Mouse (Mus musculus) limb, embryonic 14.5 days (tissue): ENCODE measurements around the gene Furin. TPM values are rescaled to one million over a fixed set of nuclear protein-coding genes. Genes with fewer than 3 reads are reported as not detected.

Source experiments
- ATAC-seq: fragments of 200-750 bp; cut with Nextera tagmentation; 2 replicates; pipeline ENCODE4 v1.8.0; 2017; ENCODE audit warnings: low read depth, moderate number of reproducible peaks, moderate TSS enrichment; ENCODE audit not compliant: low FRiP score
- DNase-seq: peaks from one replicate; pipeline ENCODE4 v3.0.0-alpha.2; 2015; ENCODE audit warnings: low spot score
- H3K27ac ChIP-seq: fragments of 300-500 bp; sonication (generic); replicated peaks from 2 replicates; pipeline ENCODE4 v1.5.1; 2014; ENCODE audit warnings: low read depth, mild to moderate bottlenecking, low read length, moderate library complexity, mixed read lengths
- H3K27me3 ChIP-seq: fragments of 300-500 bp; sonication (generic); 2 replicates; pipeline ENCODE4 v1.6.1; 2014; ENCODE audit warnings: low read length, mixed read lengths; ENCODE audit not compliant: control insufficient read depth, insufficient read depth
- H3K36me3 ChIP-seq: fragments of 300-500 bp; sonication (generic); 2 replicates; pipeline ENCODE4 v1.6.1; 2014; ENCODE audit warnings: mild to moderate bottlenecking, low read length, moderate library complexity, mixed read lengths; ENCODE audit not compliant: control insufficient read depth, insufficient read depth
- H3K4me1 ChIP-seq: fragments of 300-500 bp; sonication (generic); 2 replicates; pipeline ENCODE4 v1.6.1; 2014; ENCODE audit warnings: antibody characterized with exemption, low read length, mixed read lengths; ENCODE audit not compliant: control insufficient read depth, insufficient read depth
- H3K4me2 ChIP-seq: fragments of 300-500 bp; sonication (generic); replicated peaks from 2 replicates; pipeline ENCODE4 v1.6.1; 2014; ENCODE audit warnings: low read depth, mild to moderate bottlenecking, low read length, moderate library complexity; ENCODE audit not compliant: severe bottlenecking
- H3K4me3 ChIP-seq: fragments of 300-500 bp; sonication (generic); replicated peaks from 2 replicates; pipeline ENCODE4 v1.5.1; 2014; ENCODE audit warnings: low read length
- H3K9ac ChIP-seq: fragments of 300-500 bp; sonication (generic); 2 replicates; pipeline ENCODE4 v1.6.1; 2014; ENCODE audit warnings: mild to moderate bottlenecking, low read depth, low read length, moderate library complexity; ENCODE audit not compliant: severe bottlenecking
- H3K9me3 ChIP-seq: fragments of 300-500 bp; sonication (generic); 2 replicates; pipeline ENCODE4 v1.6.1; 2016; ENCODE audit warnings: low read length; ENCODE audit not compliant: control insufficient read depth
- POLR2A ChIP-seq: fragments of 200-500 bp; IDR thresholded peaks from 2 replicates; pipeline ENCODE4 v1.8.0; 2012; ENCODE audit warnings: inconsistent platforms, mild to moderate bottlenecking, moderate library complexity, borderline replicate concordance; ENCODE audit not compliant: insufficient read depth, insufficient read length; ENCODE audit errors: extremely low read depth
- WGBS: fragments of 180-500 bp; shearing (Covaris S2); extraction: QIAGEN DNeasy Blood & Tissue Kit; methylation state at CpG from one replicate; pipeline ENCODE4 v1.1.7; 2014; 5-methylcytosine and 5-hydroxymethylcytosine counted together
- polyA plus RNA-seq, 2 experiments: library from polyadenylated mRNA; depleted of rRNA in 1 of 2; stranded (reverse) in 1 of 2; unstranded in 1 of 2; fragments of >200 nt; fragmentation: Nextera tagmentation in 1 of 2; extraction: Ambion mirVana in 1 of 2; gene quantifications; 2 replicates each; pipeline versions ENCODE4 v1.2.1 to v1.2.3; 2012 to 2014

The Furin gene
- polyA plus RNA-seq, 2 experiments = 17.0 to 40.5 TPM

GRCm38 (mm10) chr7:80450354-80450753 lies 45.1 kb upstream of the Furin start:
- no peak overlapping the region for H3K27ac ChIP-seq
- H3K4me3 ChIP-seq = no peak overlapping the region
- 72% methylated on average over 4 of the region's 4 CpGs for WGBS
- ATAC-seq (no peak), DNase-seq (no peak)
- no peaks in the 10 kb centered on the region for H3K27me3 ChIP-seq
- H3K4me2 ChIP-seq = no peak overlapping the region
- no peak for TF ChIP-seq POLR2A
- no peaks in the 10 kb centered on the region for H3K9me3 ChIP-seq
- H3K9ac ChIP-seq = no peak overlapping the region
- H3K36me3 ChIP-seq = peaks cover 12% of the 10 kb centered on the region
- H3K4me1 ChIP-seq = 0 out of 2 replicates have a peak, but pooled peaks cover 2% of the 10 kb centered on the region

GRCm38 (mm10) chr7:80449620-80450091 lies 44.4 kb upstream of the Furin start:
- no peaks in the 10 kb centered on the region for H3K27me3 ChIP-seq
- H3K27ac ChIP-seq = no peak overlapping the region
- no peak for DNase-seq
- ATAC-seq = no peak
- no peak overlapping the region for H3K4me3 ChIP-seq
- 0 out of 2 replicates have a peak, but pooled peaks cover 2% of the 10 kb centered on the region for H3K4me1 ChIP-seq
- no peak overlapping the region for H3K4me2 ChIP-seq
- peaks cover 9% of the 10 kb centered on the region for H3K36me3 ChIP-seq
- H3K9me3 ChIP-seq = no peaks in the 10 kb centered on the region
- no peak overlapping the region for H3K9ac ChIP-seq
- WGBS = 81% methylated on average over 6 of the region's 6 CpGs
- TF ChIP-seq POLR2A = no peak

GRCm38 (mm10) chr7:80447336-80447735 lies 42.1 kb upstream of the Furin start:
- H3K4me3 ChIP-seq = no peak overlapping the region
- DNase-seq = no peak
- no peaks in the 10 kb centered on the region for H3K36me3 ChIP-seq
- WGBS = 93% methylated on average over 8 of the region's 8 CpGs
- H3K27me3 ChIP-seq = no peaks in the 10 kb centered on the region
- H3K4me1 ChIP-seq = peaks cover 17% of the 10 kb centered on the region
- H3K9ac ChIP-seq = no peak overlapping the region
- no peak for TF ChIP-seq POLR2A
- H3K9me3 ChIP-seq = no peaks in the 10 kb centered on the region
- no peak for ATAC-seq
- no peak overlapping the region for H3K4me2 ChIP-seq
- no peak overlapping the region for H3K27ac ChIP-seq

- no peak overlapping the region for H3K4me3 ChIP-seq
- 68% methylated on average over 7 of the region's 7 CpGs for WGBS
- peaks cover 23% of the 10 kb centered on the region for H3K4me1 ChIP-seq
- DNase-seq (no peak), ATAC-seq (no peak)
- H3K27ac ChIP-seq = no peak overlapping the region
- no peaks in the 10 kb centered on the region for H3K9me3 ChIP-seq
- H3K27me3 ChIP-seq = no peaks in the 10 kb centered on the region
- no peaks in the 10 kb centered on the region for H3K36me3 ChIP-seq
- no peak overlapping the region for H3K9ac ChIP-seq
- TF ChIP-seq POLR2A = no peak
- H3K4me2 ChIP-seq = no peak overlapping the region
These were observed 41.1 kb upstream of the Furin start for GRCm38 (mm10) chr7:80446221-80446878.

- ATAC-seq (no peak), DNase-seq (no peak)
- TF ChIP-seq POLR2A = no peak
- Histone ChIP-seq H3K4me3 (no peak overlapping the region), H3K9ac (no peak overlapping the region), H3K9me3 (no peaks in the 10 kb centered on the region), H3K27me3 (no peaks in the 10 kb centered on the region), H3K27ac (no peak overlapping the region), H3K4me1 (peaks cover 23% of the 10 kb centered on the region), H3K4me2 (no peak overlapping the region), H3K36me3 (no peaks in the 10 kb centered on the region)
- WGBS = 32% methylated on average over 6 of the region's 6 CpGs
These were observed 40.3 kb upstream of the Furin start for GRCm38 (mm10) chr7:80445492-80445891.
